Mouse (Mus musculus) forebrain, embryonic 10.5 days (tissue): Measurements from ENCODE around the gene Tatdn2. TPM values are rescaled to one million over a fixed set of nuclear protein-coding genes. Genes with fewer than 3 reads are reported as not detected.
"Not testable (repeated sequence)": the region's sequence is repeated elsewhere in the genome, so short reads cannot be mapped to it uniquely, and the experiment has no call there.

ENCODE experiments used
- DNase-seq: peaks from one replicate; pipeline ENCODE4 v3.0.0-alpha.2; 2017; ENCODE audit warnings: low spot score; ENCODE audit errors: extremely low spot score
- H3K27ac ChIP-seq: fragments of 300-500 bp; sonication (generic); 2 replicates; pipeline ENCODE4 v1.5.1; 2016; ENCODE audit warnings: mild to moderate bottlenecking
- H3K27me3 ChIP-seq: fragments of 300-500 bp; sonication (generic); 2 replicates; pipeline ENCODE4 v1.6.1; 2016; ENCODE audit warnings: mild to moderate bottlenecking; ENCODE audit not compliant: poor library complexity, severe bottlenecking
- H3K36me3 ChIP-seq: fragments of 300-500 bp; sonication (generic); replicated peaks from 2 replicates; pipeline ENCODE4 v1.6.1; 2016; ENCODE audit warnings: mild to moderate bottlenecking, moderate library complexity
- H3K4me1 ChIP-seq: fragments of 300-500 bp; sonication (generic); 2 replicates; pipeline ENCODE4 v1.6.1; 2016
- H3K4me3 ChIP-seq: fragments of 300-500 bp; sonication (generic); 2 replicates; pipeline ENCODE4 v1.5.1; 2016; ENCODE audit warnings: mild to moderate bottlenecking, moderate library complexity
- H3K9me3 ChIP-seq: fragments of 300-500 bp; sonication (generic); 2 replicates; pipeline ENCODE4 v1.6.1; 2016; ENCODE audit warnings: mild to moderate bottlenecking, moderate library complexity
- WGBS: fragments of 180-500 bp; shearing (Covaris S2); methylation state at CpG from one replicate; pipeline ENCODE4 v1.1.7; 2016; 5-methylcytosine and 5-hydroxymethylcytosine counted together
- polyA plus RNA-seq: library from polyadenylated mRNA; unstranded; fragments of >200 nt; fragmentation: Nextera tagmentation; extraction: Ambion mirVana; gene quantifications from 2 replicates; pipeline ENCODE4 v1.2.1, GENCODE M21; 2016

The Tatdn2 gene
- polyA plus RNA-seq, 1 experiment from 2014 or later, result 0.62 TPM

- H3K36me3 ChIP-seq, result peaks cover 18% of the 10 kb centered on the region
- no peak for DNase-seq
- peak overlapping the region; percentile 90 for H3K27ac ChIP-seq
Measured at GRCm38 (mm10) chr6:113695766-113696355, 989 bp upstream of the Tatdn2 start.

GRCm38 (mm10) chr6:113697222-113698205 is 664 bp downstream of the Tatdn2 start:
- Histone ChIP-seq H3K27ac (peak overlapping the region; percentile 90), H3K4me1 (peaks cover 36% of the 10 kb centered on the region), H3K27me3 (no peaks in the 10 kb centered on the region), H3K9me3 (no peaks in the 10 kb centered on the region), H3K4me3 (peak overlapping the region; percentile 93), H3K36me3 (peaks cover 34% of the 10 kb centered on the region)
- under 1% methylated on average over 113 of the region's 113 CpGs for WGBS
- peak; percentile 21 for DNase-seq

More at GRCm38 (mm10) chr6:113695766-113696355, 989 bp upstream of the Tatdn2 start:
- no peaks in the 10 kb centered on the region for H3K9me3 ChIP-seq
- H3K27me3 ChIP-seq, result no peaks in the 10 kb centered on the region
- peak overlapping the region; percentile 93 for H3K4me3 ChIP-seq
- WGBS, result 84% methylated on average over 4 of the region's 4 CpGs
- peaks cover 40% of the 10 kb centered on the region for H3K4me1 ChIP-seq

GRCm38 (mm10) chr6:113712718-113713117 is 15.9 kb downstream of the Tatdn2 start:
- 93% methylated on average over 3 of the region's 3 CpGs for WGBS
- Histone ChIP-seq H3K4me3 (no peak overlapping the region), H3K27ac (no peak overlapping the region), H3K4me1 (no peaks in the 10 kb centered on the region), H3K27me3 (no peaks in the 10 kb centered on the region), H3K9me3 (no peaks in the 10 kb centered on the region), H3K36me3 (peaks cover 99% of the 10 kb centered on the region)
- no peak for DNase-seq

GRCm38 (mm10) chr6:113713389-113713788 is 16.5 kb downstream of the Tatdn2 start:
- not testable (repeated sequence) for DNase-seq, H3K9me3 ChIP-seq, H3K27ac ChIP-seq, H3K27me3 ChIP-seq, H3K4me3 ChIP-seq, H3K4me1 ChIP-seq
- 93% methylated on average over 5 of the region's 5 CpGs for WGBS
- H3K36me3 ChIP-seq, result peaks cover 97% of the 10 kb centered on the region

- Histone ChIP-seq H3K4me3 (no peak overlapping the region), H3K27me3 (no peaks in the 10 kb centered on the region), H3K9me3 (no peaks in the 10 kb centered on the region), H3K27ac (no peak overlapping the region), H3K4me1 (no peaks in the 10 kb centered on the region), H3K36me3 (peaks cover 97% of the 10 kb centered on the region)
- no peak for DNase-seq
- 93% methylated on average over 2 of the region's 2 CpGs for WGBS
Measured at GRCm38 (mm10) chr6:113714276-113714675, 17.4 kb downstream of the Tatdn2 start.

- H3K27ac ChIP-seq, result no peak overlapping the region
- no peak overlapping the region for H3K4me3 ChIP-seq
- no peaks in the 10 kb centered on the region for H3K9me3 ChIP-seq
- WGBS, result 86% methylated on average over 1 of the region's 1 CpGs
- H3K36me3 ChIP-seq, result peaks cover 97% of the 10 kb centered on the region
- no peaks in the 10 kb centered on the region for H3K4me1 ChIP-seq
- DNase-seq, result no peak
- no peaks in the 10 kb centered on the region for H3K27me3 ChIP-seq
Measured at GRCm38 (mm10) chr6:113714797-113715196, 17.9 kb downstream of the Tatdn2 start.

- H3K27ac ChIP-seq, result no peak overlapping the region
- no peaks in the 10 kb centered on the region for H3K9me3 ChIP-seq
- H3K36me3 ChIP-seq, result peaks cover 96% of the 10 kb centered on the region
- H3K27me3 ChIP-seq, result no peaks in the 10 kb centered on the region
- no peak for DNase-seq
- no peak overlapping the region for H3K4me3 ChIP-seq
- 94% methylated on average over 3 of the region's 3 CpGs for WGBS
- H3K4me1 ChIP-seq, result no peaks in the 10 kb centered on the region
Measured at GRCm38 (mm10) chr6:113717541-113717940, 20.7 kb downstream of the Tatdn2 start.

GRCm38 (mm10) chr6:113719878-113720277 is 23.0 kb downstream of the Tatdn2 start, which contains the start of gene Ghrl:
Gene Ghrl, minus strand, starts transcription at chr6:113719880.
- DNase-seq, result no peak
- Histone ChIP-seq H3K27me3 (no peaks in the 10 kb centered on the region), H3K4me1 (no peaks in the 10 kb centered on the region), H3K27ac (no peak within 1 kb of the TSS), H3K4me3 (no peak within 1 kb of the TSS), H3K36me3 (peaks cover 96% of the 10 kb centered on the region), H3K9me3 (no peaks in the 10 kb centered on the region)
- WGBS, result 93% methylated on average over 3 of the region's 3 CpGs

- no peak for DNase-seq
- Histone ChIP-seq H3K9me3 (no peaks in the 10 kb centered on the region), H3K36me3 (peaks cover 96% of the 10 kb centered on the region), H3K27me3 (no peaks in the 10 kb centered on the region), H3K4me1 (no peaks in the 10 kb centered on the region), H3K4me3 (no peak overlapping the region), H3K27ac (no peak overlapping the region)
- WGBS, result 94% methylated on average over 4 of the region's 4 CpGs
Measured at GRCm38 (mm10) chr6:113721061-113721460, 24.2 kb downstream of the Tatdn2 start.

- no peak overlapping the region for H3K4me3 ChIP-seq
- 94% methylated on average over 7 of the region's 7 CpGs for WGBS
- no peak overlapping the region for H3K27ac ChIP-seq
- H3K27me3 ChIP-seq, result no peaks in the 10 kb centered on the region
- no peaks in the 10 kb centered on the region for H3K9me3 ChIP-seq
- no peak for DNase-seq
- H3K36me3 ChIP-seq, result peaks cover 98% of the 10 kb centered on the region
- no peaks in the 10 kb centered on the region for H3K4me1 ChIP-seq
Measured at GRCm38 (mm10) chr6:113728181-113728580, 31.3 kb downstream of the Tatdn2 start.

GRCm38 (mm10) chr6:113731296-113731695 is 34.4 kb downstream of the Tatdn2 start:
- 94% methylated on average over 3 of the region's 3 CpGs for WGBS
- Histone ChIP-seq H3K27ac (no peak overlapping the region), H3K4me1 (no peaks in the 10 kb centered on the region), H3K36me3 (peaks cover 100% of the 10 kb centered on the region), H3K27me3 (no peaks in the 10 kb centered on the region), H3K4me3 (no peak overlapping the region), H3K9me3 (no peaks in the 10 kb centered on the region)
- no peak for DNase-seq

GRCm38 (mm10) chr6:113737318-113738046 is 40.6 kb downstream of the Tatdn2 start:
- H3K27me3 ChIP-seq, result no peaks in the 10 kb centered on the region
- peaks cover 62% of the 10 kb centered on the region for H3K36me3 ChIP-seq
- no peak for DNase-seq
- H3K9me3 ChIP-seq, result no peaks in the 10 kb centered on the region
- H3K4me3 ChIP-seq, result no peak overlapping the region
- peaks cover 17% of the 10 kb centered on the region for H3K4me1 ChIP-seq
- no peak overlapping the region for H3K27ac ChIP-seq
- WGBS, result 92% methylated on average over 9 of the region's 9 CpGs
